Mouse (Mus musculus) bone marrow macrophage, adult 2 months (primary cell): ENCODE data around the gene Oxsr1. TPM values are rescaled to one million over a fixed set of nuclear protein-coding genes. Genes with fewer than 3 reads are reported as not detected.

Experiments used
- H3K27ac ChIP-seq: 2 replicates; pipeline ENCODE4 v1.5.1; 2012; ENCODE audit warnings: low read depth, low read length; ENCODE audit not compliant: insufficient read depth
- H3K4me1 ChIP-seq: 2 replicates; pipeline ENCODE4 v1.6.1; 2012; ENCODE audit warnings: low read length; ENCODE audit not compliant: control insufficient read depth, insufficient read depth
- H3K4me3 ChIP-seq: 2 replicates; pipeline ENCODE4 v1.5.1; 2012; ENCODE audit warnings: mild to moderate bottlenecking, low read length, moderate library complexity; ENCODE audit not compliant: insufficient read depth
- CTCF ChIP-seq: IDR thresholded peaks from 2 replicates; pipeline ENCODE4 v1.5.1; 2012; ENCODE audit warnings: low read depth, mild to moderate bottlenecking, low read length, moderate library complexity
- POLR2A ChIP-seq: IDR thresholded peaks from 2 replicates; pipeline ENCODE4 v1.6.1; 2012; ENCODE audit warnings: mild to moderate bottlenecking, low read depth, low read length, borderline replicate concordance
- polyA plus RNA-seq: library from polyadenylated mRNA; stranded (reverse); fragments of >200 nt; gene quantifications from 2 replicates; pipeline ENCODE4 v1.2.4, GENCODE M21; 2012; ENCODE audit not compliant: missing spikeins, insufficient read depth, insufficient read length

The Oxsr1 gene
- polyA plus RNA-seq, 1 experiment, result 29.2 TPM

DNA sequence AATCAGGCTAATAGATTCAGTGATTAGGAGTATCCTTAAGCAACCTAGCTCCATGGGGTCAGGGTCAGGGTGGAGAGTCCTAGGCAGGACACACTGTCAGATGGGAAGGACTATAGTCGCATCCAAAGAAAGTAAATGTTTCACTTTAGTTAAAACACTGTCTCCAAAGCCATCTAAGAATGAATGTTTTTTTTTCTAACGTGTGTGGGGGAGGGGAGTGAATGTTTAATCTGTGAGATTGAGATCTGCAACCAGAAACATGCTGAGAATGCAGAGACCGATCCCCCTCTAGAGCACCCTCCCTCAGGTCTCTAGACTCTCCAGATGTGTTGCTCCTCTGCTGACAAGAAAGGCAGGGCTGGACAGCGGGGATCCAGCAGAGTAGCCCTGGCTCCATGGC is 115.1 kb downstream of the Oxsr1 start:
- no peak overlapping the region for H3K4me3 ChIP-seq
- no peak for TF ChIP-seq CTCF
- TF ChIP-seq POLR2A, result no peak
- H3K4me1 ChIP-seq, result no peaks in the 10 kb centered on the region
- no peak overlapping the region for H3K27ac ChIP-seq

DNA sequence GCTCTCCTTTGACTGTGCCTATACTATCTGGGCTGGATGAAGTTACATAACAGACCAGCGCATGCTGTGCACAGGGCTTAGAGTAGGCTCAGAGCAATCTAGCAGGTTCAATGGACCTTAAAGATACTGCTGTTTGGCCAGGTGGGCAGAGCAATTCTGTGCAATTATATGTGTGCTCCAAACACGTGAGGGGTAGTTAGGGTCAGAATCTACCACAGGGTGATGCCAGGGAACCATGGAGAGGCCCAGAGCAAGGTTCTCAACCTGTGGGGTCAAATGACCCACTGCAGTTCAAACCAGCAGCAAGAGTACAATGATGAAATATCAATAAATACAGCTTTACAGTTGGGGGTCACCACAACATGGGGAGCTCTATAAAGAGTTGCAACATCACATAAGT is 115.6 kb downstream of the Oxsr1 start:
- TF ChIP-seq CTCF (no peak), POLR2A (no peak)
- Histone ChIP-seq H3K27ac (no peak overlapping the region), H3K4me1 (no peaks in the 10 kb centered on the region), H3K4me3 (no peak overlapping the region)

DNA sequence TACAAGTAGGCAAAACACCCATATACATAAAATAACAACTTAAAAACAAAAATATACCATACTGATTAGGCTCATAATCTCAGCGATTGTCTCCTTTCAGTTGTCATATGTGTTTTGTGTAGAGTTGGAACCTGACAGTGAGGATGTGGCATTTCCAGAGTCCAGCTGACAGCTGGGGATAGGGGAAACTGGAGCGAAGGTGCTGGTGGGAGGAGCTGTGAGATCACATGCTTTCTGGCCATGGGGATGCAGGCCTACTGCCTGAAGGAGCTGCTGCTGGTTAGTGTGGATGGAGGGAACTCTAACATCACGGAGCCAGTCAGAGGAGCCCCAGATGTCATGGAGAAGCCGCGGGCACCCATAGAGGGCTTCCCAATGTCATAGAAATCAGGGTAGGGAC is 116.5 kb downstream of the Oxsr1 start:
- H3K27ac ChIP-seq, result no peak overlapping the region
- no peaks in the 10 kb centered on the region for H3K4me1 ChIP-seq
- H3K4me3 ChIP-seq, result no peak overlapping the region
- TF ChIP-seq POLR2A, result no peak
- no peak for TF ChIP-seq CTCF

DNA sequence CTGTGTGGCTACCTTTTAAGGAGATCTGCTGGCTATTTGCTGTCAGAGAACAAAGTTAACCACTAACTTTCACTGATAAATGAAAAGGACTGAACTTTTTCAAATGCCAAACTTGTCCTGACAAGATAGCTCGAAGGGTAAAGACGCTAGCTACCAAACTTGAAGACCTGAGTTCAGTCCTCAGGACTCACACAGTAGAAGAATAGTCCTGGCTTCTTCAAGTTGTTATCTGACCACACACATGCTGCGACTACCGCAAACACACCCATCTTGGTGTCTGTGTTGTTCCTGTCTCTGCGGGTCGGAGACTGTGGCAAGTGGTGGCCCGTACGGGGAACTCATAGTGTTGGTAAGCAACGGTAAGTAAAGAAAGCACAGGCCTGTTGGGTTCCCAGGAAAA is 118.6 kb downstream of the Oxsr1 start:
- Histone ChIP-seq H3K4me1 (no peaks in the 10 kb centered on the region), H3K4me3 (no peak overlapping the region), H3K27ac (no peak overlapping the region)
- TF ChIP-seq POLR2A (no peak), CTCF (no peak)

DNA sequence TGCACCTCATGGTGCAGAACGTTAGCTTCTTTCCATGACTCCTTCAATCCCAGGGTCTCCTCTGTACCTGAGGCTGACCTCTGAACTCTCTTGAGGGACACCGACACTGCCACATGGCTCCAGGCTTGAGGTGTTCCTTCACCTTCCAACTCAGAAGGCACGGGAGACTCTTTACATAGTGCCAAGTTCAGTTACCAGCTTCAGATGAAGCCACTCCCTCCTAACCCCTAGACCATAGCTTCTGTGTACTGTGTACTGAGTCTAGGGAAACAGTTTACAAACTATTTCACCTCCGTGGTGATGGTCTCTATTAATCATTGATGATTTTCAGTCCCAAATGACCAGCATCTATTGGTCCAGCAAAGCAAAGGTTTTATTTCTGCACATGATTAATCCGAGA is 120.6 kb downstream of the Oxsr1 start:
- no peak overlapping the region for H3K4me3 ChIP-seq
- H3K4me1 ChIP-seq, result no peaks in the 10 kb centered on the region
- no peak for TF ChIP-seq CTCF
- TF ChIP-seq POLR2A, result no peak
- no peak overlapping the region for H3K27ac ChIP-seq

DNA sequence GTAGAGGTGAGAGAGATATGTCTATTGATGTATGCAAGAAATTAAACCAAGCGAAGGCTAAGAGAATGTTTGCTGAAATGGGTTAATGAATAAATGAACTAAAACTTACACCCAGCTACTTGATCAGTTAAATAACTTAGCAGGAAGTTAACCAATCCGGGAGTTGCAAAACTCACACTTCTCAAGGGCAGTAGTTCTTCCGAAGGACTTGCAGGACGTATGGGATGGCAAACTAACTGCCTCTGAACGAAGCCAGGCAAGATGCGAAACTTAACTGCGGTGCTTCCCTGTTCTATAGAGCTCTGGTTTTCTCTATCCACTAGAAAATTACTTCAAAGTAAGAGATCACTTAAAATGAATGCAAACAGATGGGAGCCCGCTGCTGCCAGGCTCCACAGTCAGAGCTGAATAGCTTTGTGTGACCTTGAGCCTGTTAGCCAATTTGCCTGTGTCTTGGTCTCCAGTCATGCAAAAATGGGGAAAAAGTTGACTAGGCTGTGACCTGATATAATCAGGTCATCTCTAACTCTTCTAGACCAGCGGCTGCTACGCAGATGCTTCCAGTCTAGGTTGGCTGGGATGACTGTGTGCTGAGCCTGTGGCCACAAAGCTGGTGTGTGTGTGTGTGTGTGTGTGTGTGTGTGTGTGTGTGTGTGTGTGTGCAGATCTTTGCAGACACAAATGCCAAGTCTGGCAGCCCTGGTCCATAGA is 122.9 kb downstream of the Oxsr1 start:
- H3K27ac ChIP-seq, result no peak overlapping the region
- no peak overlapping the region for H3K4me3 ChIP-seq
- no peaks in the 10 kb centered on the region for H3K4me1 ChIP-seq
- TF ChIP-seq CTCF (no peak), POLR2A (no peak)

DNA sequence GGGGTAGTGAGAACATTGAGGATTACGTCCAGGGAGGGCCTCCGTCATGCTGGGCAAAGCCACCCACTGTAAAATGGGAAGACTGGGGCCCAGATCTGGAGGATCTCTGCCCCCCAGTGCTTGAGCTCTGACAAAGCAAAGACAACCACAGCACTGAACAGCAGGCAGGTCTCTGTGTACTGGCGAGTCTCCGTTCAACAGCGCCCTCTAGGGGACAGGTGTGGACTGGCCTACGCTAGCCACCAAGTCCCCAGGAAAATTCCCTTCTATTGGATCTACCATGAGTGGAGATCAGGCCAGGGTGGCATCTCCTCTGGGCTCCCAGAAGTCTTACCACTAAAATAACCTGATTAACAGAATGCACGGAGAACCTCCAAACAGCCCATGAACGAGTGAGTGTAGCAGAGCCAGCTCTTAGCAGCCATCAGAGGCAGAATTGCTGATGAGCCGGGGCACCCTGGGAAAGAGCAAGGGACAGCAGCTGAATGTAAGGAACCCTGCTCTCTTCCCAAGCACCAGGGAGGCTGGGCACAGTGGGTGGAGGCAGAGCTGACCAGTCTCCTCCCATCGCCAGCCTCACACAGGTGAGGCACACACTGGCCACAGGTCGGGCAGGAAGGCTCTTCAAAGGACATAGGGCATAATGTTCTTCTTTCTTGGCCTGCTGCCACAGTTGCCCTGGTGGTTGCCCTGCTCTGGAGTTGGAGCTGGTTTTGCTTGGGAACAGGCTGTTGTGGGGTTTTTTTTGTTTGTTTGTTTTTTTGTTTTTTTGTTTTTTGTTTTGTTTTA is 129.8 kb downstream of the Oxsr1 start:
- TF ChIP-seq CTCF (peak; percentile 59), POLR2A (no peak)
- no peaks in the 10 kb centered on the region for H3K4me1 ChIP-seq
- H3K27ac ChIP-seq, result no peak overlapping the region
- no peak overlapping the region for H3K4me3 ChIP-seq

Other genes starting within 250 kb of the Oxsr1 start
- gene Plcd1, start 228.9 kb downstream of the Oxsr1 start, polyA plus RNA-seq, result 1.7 and 1.8 TPM in 2 replicates
- not detected in 2 replicates for gene Dlec1, start 219.9 kb downstream of the Oxsr1 start, polyA plus RNA-seq
- gene Acaa1b, start 165.3 kb downstream of the Oxsr1 start, polyA plus RNA-seq, result not detected in 2 replicates
- gene Gm47289, start 163.3 kb downstream of the Oxsr1 start, polyA plus RNA-seq, result not detected in 2 replicates
- gene Slc22a13, start 113.3 kb downstream of the Oxsr1 start, polyA plus RNA-seq, result not detected in 2 replicates
- gene Acaa1a, start 17.2 kb upstream of the Oxsr1 start, polyA plus RNA-seq, result 99.1 and 103 TPM in 2 replicates
- 83.8 and 93.5 TPM in 2 replicates for gene Myd88, start 19.0 kb upstream of the Oxsr1 start, polyA plus RNA-seq
- 5.5 and 6.1 TPM in 2 replicates for gene Xylb, start 35.0 kb upstream of the Oxsr1 start, polyA plus RNA-seq
- gene Slc22a14, start 43.1 kb upstream of the Oxsr1 start, polyA plus RNA-seq, result not detected in 2 replicates
- gene Acvr2b, start 79.7 kb upstream of the Oxsr1 start, polyA plus RNA-seq, result 5.1 and 5.8 TPM in 2 replicates
- gene Exog, start 122.5 kb upstream of the Oxsr1 start, polyA plus RNA-seq, result 4.6 and 5.7 TPM in 2 replicates